Mouse (Mus musculus): ENCODE data around the gene Tmppe. TPM values are rescaled to one million over a fixed set of nuclear protein-coding genes. Genes with fewer than 3 reads are reported as not detected.
A peak's percentile ranks its signal among the peaks of the same experiment; 100 is the strongest.
"Not testable (repeated sequence)": the region's sequence is repeated elsewhere in the genome, so short reads cannot be mapped to it uniquely, and the experiment has no call there.

Gene Tmppe
- total RNA-seq, 2 experiments from 2014 or later: 2.3 TPM; not detected in 1

DNA sequence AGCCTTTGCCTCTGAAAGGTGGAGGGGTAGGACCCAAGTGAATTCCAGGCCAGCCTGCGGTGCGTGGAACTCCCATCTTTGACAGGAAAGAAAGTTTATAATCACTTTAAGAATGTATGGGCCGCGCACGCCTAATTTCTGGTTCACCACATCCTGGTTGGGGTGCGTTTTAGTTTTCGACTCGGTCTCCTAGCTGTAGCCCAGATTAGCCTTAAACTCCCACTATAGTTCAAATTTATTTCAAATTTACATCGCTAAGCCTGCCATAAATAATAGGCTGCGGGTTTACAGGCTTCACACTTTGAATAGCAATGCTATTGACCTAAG, 10.2 kb upstream of the Tmppe start:
- ATAC-seq (replicated peaks; ENCODE audit: low FRiP score, poor library complexity, severe bottlenecking): no peak

DNA sequence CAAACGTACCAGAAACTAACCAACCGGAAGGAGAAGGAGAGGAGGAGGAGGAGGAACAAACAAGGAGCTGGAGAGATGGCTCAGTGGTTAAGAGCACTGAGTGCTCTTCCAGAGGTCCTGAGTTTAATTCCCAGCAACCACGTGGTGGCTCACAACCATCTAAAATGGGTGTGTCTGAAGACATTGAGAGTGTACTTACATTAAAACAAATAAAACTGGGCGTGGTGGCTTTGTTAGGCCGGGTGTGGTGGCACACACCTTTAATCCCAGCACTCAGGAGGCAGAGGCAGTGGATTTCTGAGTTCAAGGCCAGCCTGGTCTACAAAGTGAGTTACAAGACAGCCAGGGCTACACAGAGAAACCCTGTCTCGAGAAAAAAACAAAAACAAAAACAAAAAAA, 6.8 kb upstream of the Tmppe start:
- not testable (repeated sequence) for ATAC-seq (replicated peaks; ENCODE audit: low FRiP score, poor library complexity, severe bottlenecking)

DNA sequence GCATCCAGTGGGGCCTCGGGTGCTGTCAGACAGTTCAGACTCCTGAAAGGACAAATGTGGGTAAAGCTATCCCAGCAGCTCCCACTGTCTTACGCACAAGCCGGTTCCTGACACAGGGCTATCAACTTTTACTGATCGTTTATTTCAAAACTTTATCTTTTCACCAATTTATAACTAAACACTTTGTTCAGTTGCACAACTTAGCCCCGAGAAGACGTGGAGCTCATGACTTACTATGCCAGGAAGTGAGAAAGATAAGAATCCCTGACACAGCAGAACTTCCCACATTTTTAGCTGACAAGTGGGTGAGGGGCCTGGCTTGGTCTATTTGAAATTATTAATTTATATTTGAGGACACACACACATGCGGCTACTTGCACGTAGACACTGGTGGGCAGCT, 6.2 kb upstream of the Tmppe start:
- no peak for ATAC-seq (replicated peaks; ENCODE audit: low FRiP score, poor library complexity, severe bottlenecking)

GRCm38 (mm10) chr9:114395258-114395657, 5.6 kb upstream of the Tmppe start:
- ATAC-seq (replicated peaks; ENCODE audit: low FRiP score, poor library complexity, severe bottlenecking): peak; percentile 56; the same call in 1 of the 2 replicates

- ATAC-seq (replicated peaks; ENCODE audit: low FRiP score, poor library complexity, severe bottlenecking): 0 out of 2 replicates have a peak, but pooled peaks have one; percentile 31
These were observed 1.2 kb upstream of the Tmppe start for GRCm38 (mm10) chr9:114399680-114400079.

GRCm38 (mm10) chr9:114400588-114400948, 337 bp upstream of the Tmppe start:
- ATAC-seq (replicated peaks; ENCODE audit: low FRiP score, poor library complexity, severe bottlenecking): no peak

- ATAC-seq (replicated peaks; ENCODE audit: low FRiP score, poor library complexity, severe bottlenecking): no peak
These were observed 778 bp downstream of the Tmppe start for GRCm38 (mm10) chr9:114401685-114402080.

DNA sequence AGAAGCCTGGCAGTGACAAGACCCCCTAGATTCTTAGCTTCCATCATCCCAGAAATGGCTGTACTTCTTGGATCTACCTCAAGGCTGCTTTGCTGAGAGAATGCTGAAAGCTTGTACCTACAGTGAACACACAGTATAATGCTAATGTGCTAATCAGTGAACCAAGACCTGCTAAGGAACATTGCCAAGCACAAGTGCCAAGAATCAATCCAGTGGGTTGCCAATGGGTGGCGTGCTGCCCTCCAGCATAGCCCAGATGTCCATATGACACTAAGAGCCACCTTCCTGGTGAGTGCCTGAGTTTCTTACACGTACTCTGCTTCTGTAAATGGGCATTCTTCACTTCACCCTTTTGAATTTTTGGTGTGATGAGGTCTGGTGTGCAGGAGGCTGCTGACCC, 6.8 kb downstream of the Tmppe start:
- no peak for ATAC-seq (replicated peaks; ENCODE audit: low FRiP score, poor library complexity, severe bottlenecking)

DNA sequence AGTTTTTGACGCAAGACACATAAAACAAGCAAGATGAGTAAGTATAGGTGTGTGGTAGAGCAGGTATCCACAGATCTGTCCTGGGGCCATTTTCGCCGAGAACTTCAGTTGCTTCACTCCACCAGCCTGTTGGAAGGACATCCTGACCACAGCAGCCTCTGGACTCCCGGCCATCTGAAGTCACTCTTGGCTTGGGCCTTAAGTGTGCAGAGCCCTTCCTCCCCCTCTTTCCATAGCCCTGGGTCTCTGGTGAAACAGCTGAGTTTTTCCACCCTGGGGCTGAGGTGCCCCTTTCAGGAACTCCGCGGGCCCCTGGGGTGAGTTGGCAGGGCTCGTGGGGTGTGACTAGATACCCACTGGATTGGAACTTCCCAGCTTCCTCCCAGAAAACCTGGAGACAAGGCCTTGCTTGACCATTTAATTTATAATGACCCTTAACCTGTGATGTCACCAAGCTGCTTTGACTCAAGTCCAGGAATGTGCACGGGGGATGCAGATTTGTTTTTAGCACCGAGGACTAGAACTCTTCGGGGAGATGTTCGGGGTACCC, 9.5 kb downstream of the Tmppe start:
- no peak for ATAC-seq (replicated peaks; ENCODE audit: low FRiP score, poor library complexity, severe bottlenecking)

DNA sequence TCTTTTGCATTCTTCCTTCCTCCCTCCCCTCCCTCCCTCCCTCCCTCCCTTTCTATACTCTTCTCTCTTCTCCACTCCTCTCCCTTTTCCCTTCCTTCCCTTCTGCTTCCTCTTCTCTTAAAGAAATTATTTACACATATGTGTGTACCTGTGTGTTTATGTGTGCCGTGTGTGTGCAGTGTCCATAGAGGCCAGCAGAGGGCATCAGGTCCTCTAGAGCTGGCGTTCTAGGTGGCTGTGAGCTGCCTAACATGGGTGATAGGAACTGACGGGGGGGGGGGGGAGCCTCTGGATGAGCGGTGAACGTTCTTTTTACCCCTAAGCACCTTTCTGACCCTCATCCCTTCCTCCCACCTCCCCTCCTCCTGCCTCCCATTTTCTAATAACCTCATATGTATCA, 10.4 kb downstream of the Tmppe start:
- no peak for ATAC-seq (replicated peaks; ENCODE audit: low FRiP score, poor library complexity, severe bottlenecking)

- ATAC-seq (replicated peaks; ENCODE audit: low FRiP score, poor library complexity, severe bottlenecking): no peak
These were observed 11.5 kb downstream of the Tmppe start for GRCm38 (mm10) chr9:114412406-114412805.

GRCm38 (mm10) chr9:114413866-114414265, 13.0 kb downstream of the Tmppe start:
- ATAC-seq (replicated peaks; ENCODE audit: low FRiP score, poor library complexity, severe bottlenecking): no peak

DNA sequence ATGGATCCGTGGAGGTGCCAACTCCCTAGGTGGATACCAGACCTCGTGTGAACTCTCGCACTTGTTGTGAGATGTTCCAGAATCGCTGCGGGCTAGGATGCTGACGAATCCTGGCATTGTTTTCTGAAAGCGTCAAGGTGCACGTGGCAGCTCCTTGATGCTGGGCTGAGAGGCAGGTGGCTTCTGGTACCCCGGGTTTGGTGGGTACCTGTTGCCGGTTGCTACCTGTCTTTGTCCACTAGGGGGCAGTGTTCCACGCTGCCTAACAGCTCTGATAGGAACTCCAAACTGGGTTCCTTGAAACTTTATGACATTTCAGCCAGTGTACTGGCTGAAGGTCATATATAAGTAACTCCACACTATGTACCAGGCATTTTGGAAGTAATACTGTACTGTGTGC, 14.8 kb downstream of the Tmppe start:
- peak; percentile 60 for ATAC-seq (replicated peaks; ENCODE audit: low FRiP score, poor library complexity, severe bottlenecking)

- no peak for ATAC-seq (replicated peaks; ENCODE audit: low FRiP score, poor library complexity, severe bottlenecking)
These were observed 16.0 kb downstream of the Tmppe start for GRCm38 (mm10) chr9:114416646-114417517.

- ATAC-seq (replicated peaks; ENCODE audit: low FRiP score, poor library complexity, severe bottlenecking): no peak
These were observed 17.3 kb downstream of the Tmppe start for GRCm38 (mm10) chr9:114418187-114418586.

DNA sequence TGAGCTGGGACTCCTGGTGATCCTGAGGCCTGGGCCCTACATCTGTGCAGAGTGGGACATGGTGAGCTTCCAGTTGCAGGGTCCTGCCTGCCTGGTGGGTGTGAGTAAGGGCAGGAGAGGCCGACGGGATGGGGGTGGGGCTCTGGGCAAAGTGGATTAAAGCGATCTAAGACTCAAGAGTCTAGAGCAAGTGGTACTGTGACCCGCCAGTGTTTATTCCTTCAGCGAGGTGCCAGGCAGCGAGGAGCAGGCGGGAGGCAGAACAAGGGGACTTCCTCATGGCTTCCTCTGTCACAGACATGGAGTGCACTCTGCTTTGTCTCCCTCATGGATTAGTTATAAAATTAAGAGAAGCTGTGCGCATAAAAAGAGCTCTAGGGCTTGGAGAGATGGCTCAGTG, 19.5 kb downstream of the Tmppe start:
- no peak for ATAC-seq (replicated peaks; ENCODE audit: low FRiP score, poor library complexity, severe bottlenecking)

DNA sequence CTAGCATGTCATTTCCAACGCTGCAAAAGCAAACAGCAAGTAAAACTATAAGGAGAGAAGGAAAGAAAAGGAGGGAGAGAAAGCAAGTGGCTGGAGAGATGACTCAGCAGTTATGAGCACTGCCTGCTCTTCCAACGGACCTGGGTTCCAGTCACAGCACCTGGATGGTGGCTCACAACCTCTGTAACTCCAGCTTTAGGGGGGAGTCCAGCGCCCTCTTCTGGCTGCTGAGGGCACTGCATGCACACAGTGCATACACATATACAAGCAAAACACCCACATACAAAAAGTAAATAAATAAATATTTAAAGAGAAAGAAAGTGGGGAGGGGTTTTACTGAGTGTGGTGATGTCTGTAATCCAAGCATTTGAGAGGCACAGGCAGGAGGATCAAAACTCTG, 20.1 kb downstream of the Tmppe start:
- ATAC-seq (replicated peaks; ENCODE audit: low FRiP score, poor library complexity, severe bottlenecking): no peak

GRCm38 (mm10) chr9:114421797-114422196, 20.9 kb downstream of the Tmppe start:
- ATAC-seq (replicated peaks; ENCODE audit: low FRiP score, poor library complexity, severe bottlenecking): no peak

DNA sequence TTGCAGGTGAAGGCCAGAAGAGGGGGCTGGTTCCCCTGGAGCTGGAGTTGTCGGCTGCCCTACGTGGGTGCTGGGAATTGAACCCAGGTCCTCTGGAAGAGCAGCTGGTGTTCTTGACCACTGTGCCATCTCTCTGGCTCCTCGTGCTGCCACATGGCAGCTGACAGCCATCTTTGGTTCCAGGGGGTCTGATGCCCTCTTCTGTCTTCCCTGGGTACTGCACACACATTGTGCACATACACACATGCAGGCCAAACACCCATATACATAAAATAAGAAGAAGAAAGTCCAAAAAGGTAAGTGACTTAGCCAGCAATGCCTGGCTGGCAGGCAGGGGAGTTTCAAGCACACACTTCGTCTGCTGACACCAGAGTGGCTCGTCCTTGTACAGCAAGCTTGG, 24.7 kb downstream of the Tmppe start:
- no peak for ATAC-seq (replicated peaks; ENCODE audit: low FRiP score, poor library complexity, severe bottlenecking)

DNA sequence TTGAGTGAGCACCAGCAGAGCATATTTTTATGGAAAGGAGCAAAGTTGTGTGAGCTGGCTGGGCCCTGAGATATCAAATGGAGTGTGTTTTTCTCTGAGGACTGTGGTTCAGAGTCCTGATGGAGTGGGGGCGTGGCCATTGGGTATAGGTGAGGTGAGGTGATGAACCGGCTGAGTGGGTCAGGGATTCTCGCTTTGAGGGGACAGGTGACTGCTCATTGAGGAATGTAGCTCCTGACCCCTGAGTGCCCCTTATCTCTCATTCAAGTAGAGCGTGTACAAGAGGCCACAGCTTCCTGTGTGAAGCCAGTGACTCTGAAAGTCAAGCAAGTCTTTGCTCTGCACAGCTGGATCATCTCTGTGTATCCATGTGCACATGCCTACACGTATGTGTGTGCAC, 25.3 kb downstream of the Tmppe start:
- no peak for ATAC-seq (replicated peaks; ENCODE audit: low FRiP score, poor library complexity, severe bottlenecking)

DNA sequence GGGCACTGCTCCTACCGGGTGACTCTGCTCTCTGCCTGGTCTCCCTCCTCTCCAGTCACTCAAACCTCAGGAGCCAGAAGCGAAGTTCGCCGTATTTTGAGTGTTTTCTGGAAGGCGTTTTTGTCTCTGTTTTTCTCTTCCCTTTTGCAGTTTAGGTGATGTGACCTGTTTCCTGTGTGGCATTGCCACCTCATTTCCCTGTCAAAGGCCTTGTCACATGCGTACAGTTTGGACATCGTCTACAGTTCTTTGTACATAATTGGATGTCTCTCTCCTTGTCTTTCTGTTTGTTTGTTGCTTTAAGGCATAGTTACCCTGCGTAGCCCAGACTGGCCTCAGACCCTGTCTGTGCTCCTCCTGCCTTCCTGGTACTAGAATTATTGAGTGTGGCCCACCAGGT, 26.5 kb downstream of the Tmppe start:
- ATAC-seq (replicated peaks; ENCODE audit: low FRiP score, poor library complexity, severe bottlenecking): no peak
